ENCODE assay signal across 25 mouse cellular contexts in the genomic region with DNA sequence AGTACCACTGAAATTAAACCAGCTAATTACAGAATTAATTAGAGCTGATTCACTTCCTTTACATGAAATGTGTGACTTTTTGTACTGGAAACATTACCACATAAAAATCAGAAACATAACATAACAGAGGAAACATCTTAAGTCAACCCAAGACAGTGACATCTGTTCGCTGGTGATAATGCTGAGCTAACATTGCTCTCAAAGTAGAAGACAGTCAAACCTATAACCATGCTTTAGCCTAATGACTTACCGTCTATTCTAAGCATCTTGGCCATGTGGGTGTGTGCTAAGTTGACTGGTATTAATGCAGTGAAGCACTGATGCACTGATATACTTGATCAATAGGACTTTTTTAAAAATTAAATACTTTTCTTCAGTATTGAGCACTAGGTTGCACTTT. TPM values are rescaled to one million over a fixed set of nuclear protein-coding genes. Genes with fewer than 3 reads are reported as not detected.
DNase-seq lines count a peak whose midpoint lies in the region; ATAC-seq and TF ChIP-seq lines count a peak whose summit lies in the region.
"Had no signal": no experiment of that assay in that cellular context is flagged by ENCODE, and none has a peak within 500 bp of the region (broad histone marks: within the 10 kb centered on the region; RNA-seq: fewer than 3 reads in every experiment).

No protein-coding gene starts in this region.

- no peaks in the 10 kb centered on the region for H3K27me3 ChIP-seq in kidney, embryonic 16.5 days (ENCODE audit: insufficient read depth, low read length)
- H3K27me3 ChIP-seq in kidney, embryonic 14.5 days (ENCODE audit: control insufficient read depth, insufficient read depth, low read length) = no peaks in the 10 kb centered on the region
- H3K27me3 ChIP-seq in MEL (ENCODE audit: control insufficient read depth in 1 of 2, insufficient read depth in 2 of 2, low read length in 2 of 2) = no peaks in the 10 kb centered on the region
- H3K27me3 ChIP-seq: embryonic facial prominence, embryonic 12.5 days; embryonic facial prominence, embryonic 15.5 days; hindbrain, embryonic 12.5 days; intestine, embryonic 15.5 days; Patski had no signal

- peaks cover 14% of the 10 kb centered on the region for H3K4me1 ChIP-seq in kidney, embryonic 16.5 days (ENCODE audit: insufficient read depth, low read length)
- 0 out of 2 replicates have a peak, but pooled peaks cover 4% of the 10 kb centered on the region for H3K4me1 ChIP-seq in kidney, embryonic 14.5 days (ENCODE audit: control insufficient read depth, insufficient read depth, low read length)
- H3K4me1 ChIP-seq in MEL (ENCODE audit: control insufficient read depth in 1 of 2, insufficient read depth in 2 of 2, low read length in 2 of 2) = no peaks in the 10 kb centered on the region
- H3K4me1 ChIP-seq: intestine, embryonic 15.5 days had no signal

- no peak for TF ChIP-seq EP300 in MEL (IDR thresholded peaks at IDR 0.05; ENCODE audit: low read depth in 1 of 2, low read length in 2 of 2)

- peak overlapping the region; percentile 62; the same call in 1 of the 2 replicates for H3K27ac ChIP-seq in gastrocnemius, adult 2 months
- H3K27ac ChIP-seq in kidney, embryonic 16.5 days (ENCODE audit: low read length) = peak overlapping the region; percentile 14; the same call in 1 of the 2 replicates
- H3K27ac ChIP-seq in kidney, embryonic 14.5 days (ENCODE audit: low read depth, low read length) = no peak overlapping the region
- no peak overlapping the region for H3K27ac ChIP-seq in MEL (ENCODE audit: control insufficient read depth, low read depth, low read length)
- H3K27ac ChIP-seq: embryonic facial prominence, embryonic 12.5 days; embryonic facial prominence, embryonic 15.5 days; hindbrain, embryonic 12.5 days; intestine, embryonic 15.5 days had no signal

- no peak for TF ChIP-seq POLR2A in MEL (IDR thresholded peaks at IDR 0.05; ENCODE audit: control insufficient read depth in 1 of 2, insufficient read depth in 1 of 2, low read depth in 1 of 2, low read length in 2 of 2, poor library complexity in 1 of 2)

- no peak overlapping the region for H3K9ac ChIP-seq in kidney, embryonic 16.5 days (replicated peaks; ENCODE audit: low read length)
- H3K9ac ChIP-seq in kidney, embryonic 14.5 days (ENCODE audit: low read depth, low read length) = no peak overlapping the region
- no peak overlapping the region for H3K9ac ChIP-seq in MEL (ENCODE audit: control insufficient read depth, low read depth, low read length, poor library complexity, severe bottlenecking)
- H3K9ac ChIP-seq: embryonic facial prominence, embryonic 12.5 days; embryonic facial prominence, embryonic 15.5 days; forebrain, postnatal 0 days; hindbrain, embryonic 12.5 days; intestine, embryonic 15.5 days had no signal

- TF ChIP-seq CTCF in gastrocnemius, adult 2 months (IDR thresholded peaks at IDR 0.05) = no peak
- TF ChIP-seq CTCF in MEL (IDR thresholded peaks at IDR 0.05 in 2 of 3, conservative IDR thresholded peaks at IDR 0.05 in 1 of 3; ENCODE audit: control insufficient read depth in 1 of 3, insufficient read depth in 1 of 3, low read depth in 2 of 3, low read length in 3 of 3, poor library complexity in 1 of 3, severe bottlenecking in 1 of 3) = no peak

- no peaks in the 10 kb centered on the region for H3K79me2 ChIP-seq in MEL (ENCODE audit: control insufficient read depth, insufficient read depth, low read length, poor library complexity)

- no peak for ATAC-seq in kidney, embryonic 16.5 days (ENCODE audit: low FRiP score, low TSS enrichment)
- no peak for ATAC-seq in kidney, embryonic 14.5 days (ENCODE audit: low FRiP score, low TSS enrichment)
- ATAC-seq in megakaryocyte-erythroid progenitor cell, adult 5-6 weeks (replicated peaks; ENCODE audit: low FRiP score, low TSS enrichment, poor library complexity, severe bottlenecking) = peak; percentile 75
- ATAC-seq: CD4-positive, CD25-positive, alpha-beta regulatory T cell, adult 4 months; forebrain, embryonic 14.5 days; forebrain, postnatal 0 days; hindbrain, embryonic 16.5 days; intestine, embryonic 15.5 days; Patski had no signal

- no peak for DNase-seq in gastrocnemius, adult 2 months
- no peak for DNase-seq in gastrocnemius, adult 8-10 months (ENCODE audit: low spot score in 2 of 2)
- peak; percentile 13 for DNase-seq in MEL (ENCODE audit: low read depth, low spot score)
- no peak for DNase-seq in embryo, embryonic 11 days
- no peak for DNase-seq in neural tube, embryonic 10.5 days (ENCODE audit: extremely low spot score, low spot score)
- DNase-seq: adrenal gland, postnatal 10 days; cerebellum, adult 11 months; cerebellum, adult 2 months; cerebellum, postnatal 10 days; cerebellum, postnatal 36 days; forebrain, postnatal 0 days; gastrocnemius, postnatal 10 days; gastrocnemius, postnatal 36 days; kidney, adult 11 months had no signal

- no peak overlapping the region for H3K4me3 ChIP-seq in gastrocnemius, adult 2 months
- no peak overlapping the region for H3K4me3 ChIP-seq in kidney, embryonic 16.5 days (ENCODE audit: low read length)
- no peak overlapping the region for H3K4me3 ChIP-seq in kidney, embryonic 14.5 days (ENCODE audit: low read length)
- no peak overlapping the region for H3K4me3 ChIP-seq in MEL (ENCODE audit: control insufficient read depth in 1 of 2, insufficient read depth in 1 of 2, low read depth in 2 of 2, low read length in 2 of 2)
- H3K4me3 ChIP-seq: embryonic facial prominence, embryonic 12.5 days; embryonic facial prominence, embryonic 15.5 days; hindbrain, embryonic 12.5 days; intestine, embryonic 15.5 days had no signal

- WGBS in kidney, embryonic 16.5 days = 86% methylated on average over 2 of the region's 2 CpGs
- 87% methylated on average over 2 of the region's 2 CpGs for WGBS in kidney, embryonic 14.5 days

- 0 out of 2 replicates have a peak, but pooled peaks cover 2% of the 10 kb centered on the region for H3K36me3 ChIP-seq in kidney, embryonic 16.5 days (ENCODE audit: insufficient read depth, low read length)
- no peaks in the 10 kb centered on the region for H3K36me3 ChIP-seq in kidney, embryonic 14.5 days (ENCODE audit: control insufficient read depth, insufficient read depth, low read length)
- H3K36me3 ChIP-seq in MEL (ENCODE audit: control insufficient read depth in 1 of 2, insufficient read depth in 2 of 2, low read length in 2 of 2) = no peaks in the 10 kb centered on the region; a peak in 1 of 4 replicates
- H3K36me3 ChIP-seq: embryonic facial prominence, embryonic 12.5 days; hindbrain, embryonic 12.5 days; intestine, embryonic 15.5 days had no signal

- intact Hi-C loops in gastrocnemius, adult 2 months (cut with DNase I) = loop anchor here (5.0 kb wide), 1 partner anchor 57 kb away; no protein-coding TSS in a partner anchor

- no peaks in the 10 kb centered on the region for H3K9me3 ChIP-seq in kidney, embryonic 16.5 days (ENCODE audit: low read length)
- no peaks in the 10 kb centered on the region for H3K9me3 ChIP-seq in kidney, embryonic 14.5 days (ENCODE audit: control insufficient read depth, low read length)
- H3K9me3 ChIP-seq in MEL (replicated peaks; ENCODE audit: insufficient read depth, low read length) = no peaks in the 10 kb centered on the region
- H3K9me3 ChIP-seq: embryonic facial prominence, embryonic 12.5 days; embryonic facial prominence, embryonic 15.5 days; hindbrain, embryonic 12.5 days; intestine, embryonic 15.5 days had no signal

- TF ChIP-seq RAD21 in MEL (IDR thresholded peaks at IDR 0.05; ENCODE audit: low read depth, low read length) = no peak

- H3K4me2 ChIP-seq in kidney, embryonic 16.5 days (replicated peaks; ENCODE audit: low read depth, low read length) = no peak overlapping the region
- no peak overlapping the region for H3K4me2 ChIP-seq in kidney, embryonic 14.5 days (replicated peaks; ENCODE audit: low read depth, low read length)
- H3K4me2 ChIP-seq: embryonic facial prominence, embryonic 12.5 days; embryonic facial prominence, embryonic 15.5 days; hindbrain, embryonic 12.5 days; intestine, embryonic 15.5 days had no signal

TF ChIP-seq in MEL, 35 proteins besides CTCF, POLR2A, EP300 and RAD21:
- TF ChIP-seq TAL1 (IDR thresholded peaks at IDR 0.05; ENCODE audit: low read length) = peak; percentile 17; the same call in 1 of the 2 replicates
- no peak for TF ChIP-seq RCOR1 (IDR thresholded peaks at IDR 0.05; ENCODE audit: low read depth, low read length)
TF ChIP-seq in MEL: peak in this region for 1.

RNA-seq across cellular contexts. Expression of gene Osbpl9, which starts 52.7 kb away (rescaled TPM):
- 100 to 1,000 TPM in 1 of 2 experiments, 10 to 100 TPM in 1; 91.5 to 112 TPM for total RNA-seq in gastrocnemius, adult 2 months (2021)
- total RNA-seq in gastrocnemius, adult 8-10 months (2022) = 100 to 1,000 TPM in 1 of 4 experiments, 10 to 100 TPM in 3; 95.4 to 108 (median 97.7) TPM
- polyA plus RNA-seq in kidney, embryonic 16.5 days (2015; fragmentation: Nextera tagmentation; extraction: Ambion mirVana) = 75.7 and 77.6 TPM in 2 replicates
- 48.5 and 61.1 TPM in 2 replicates for polyA plus RNA-seq in kidney, embryonic 14.5 days (2014; fragmentation: Nextera tagmentation; extraction: Ambion mirVana)
- total RNA-seq in MEL (2012; rRNA removed) = 14.9 and 19.7 TPM in 2 replicates
- 10 to 100 TPM in 1 of 2 experiments, not detected in 1; 42.6 TPM for polyA plus RNA-seq in MEL (2012; ENCODE audit: insufficient read depth in 1 of 2, insufficient read length in 2 of 2, low read depth in 1 of 2, low replicate concordance in 2 of 2, missing spikeins in 1 of 2)
- 40.5 and 45.0 TPM in 2 replicates for total RNA-seq in megakaryocyte-erythroid progenitor cell, adult 5-6 weeks (2014; fragmentation: Nextera tagmentation)
- total RNA-seq in megakaryocyte-erythroid progenitor cell, adult 5-6 weeks (2017) = 42.8 and 57.6 TPM in 2 replicates

Comparison
In these comparisons a context has a peak if more than half of its experiments do, and no peak if none do; other contexts are left out.
1. H3K27ac ChIP-seq: peak in gastrocnemius, adult 2 months (single experiment) and kidney, embryonic 16.5 days (single experiment); none in kidney, embryonic 14.5 days (single experiment) and MEL (single experiment).